Mouse (Mus musculus) forebrain, embryonic 10.5 days (tissue): Measurements from ENCODE around the gene Phex. TPM values are rescaled to one million over a fixed set of nuclear protein-coding genes. Genes with fewer than 3 reads are reported as not detected.

ENCODE experiments used
- DNase-seq: peaks from one replicate; pipeline ENCODE4 v3.0.0-alpha.2; 2017; ENCODE audit warnings: low spot score; ENCODE audit errors: extremely low spot score
- H3K27ac ChIP-seq: fragments of 300-500 bp; sonication (generic); 2 replicates; pipeline ENCODE4 v1.5.1; 2016; ENCODE audit warnings: mild to moderate bottlenecking
- H3K27me3 ChIP-seq: fragments of 300-500 bp; sonication (generic); 2 replicates; pipeline ENCODE4 v1.6.1; 2016; ENCODE audit warnings: mild to moderate bottlenecking; ENCODE audit not compliant: poor library complexity, severe bottlenecking
- H3K36me3 ChIP-seq: fragments of 300-500 bp; sonication (generic); replicated peaks from 2 replicates; pipeline ENCODE4 v1.6.1; 2016; ENCODE audit warnings: mild to moderate bottlenecking, moderate library complexity
- H3K4me1 ChIP-seq: fragments of 300-500 bp; sonication (generic); 2 replicates; pipeline ENCODE4 v1.6.1; 2016
- H3K4me3 ChIP-seq: fragments of 300-500 bp; sonication (generic); 2 replicates; pipeline ENCODE4 v1.5.1; 2016; ENCODE audit warnings: mild to moderate bottlenecking, moderate library complexity
- H3K9me3 ChIP-seq: fragments of 300-500 bp; sonication (generic); 2 replicates; pipeline ENCODE4 v1.6.1; 2016; ENCODE audit warnings: mild to moderate bottlenecking, moderate library complexity
- WGBS: fragments of 180-500 bp; shearing (Covaris S2); methylation state at CpG from one replicate; pipeline ENCODE4 v1.1.7; 2016; 5-methylcytosine and 5-hydroxymethylcytosine counted together
- microRNA-seq: library from miRNA; unstranded; fragments of <30 nt; microRNA quantifications from one replicate; pipeline ENCODE4, GENCODE M21; 2017
- polyA plus RNA-seq: library from polyadenylated mRNA; unstranded; fragments of >200 nt; fragmentation: Nextera tagmentation; extraction: Ambion mirVana; gene quantifications from 2 replicates; pipeline ENCODE4 v1.2.1, GENCODE M21; 2016

Phex gene
- polyA plus RNA-seq, 1 experiment from 2014 or later = 0.19 TPM

- peaks cover 14% of the 10 kb centered on the region; the same call in 1 of the 2 replicates for H3K27me3 ChIP-seq
- no peak for DNase-seq
- H3K36me3 ChIP-seq = no peaks in the 10 kb centered on the region
- no peak overlapping the region for H3K4me3 ChIP-seq
- H3K27ac ChIP-seq = no peak overlapping the region
- no peaks in the 10 kb centered on the region for H3K9me3 ChIP-seq
- no peaks in the 10 kb centered on the region for H3K4me1 ChIP-seq
- 75% methylated on average over 6 of the region's 6 CpGs for WGBS
These were observed 275.5 kb downstream of the Phex start for GRCm38 (mm10) chrX:157139601-157140000.

Small RNAs within 50 kb of the gene (microRNA-seq; reads per million reads assigned to microRNA genes)
- not detected for gene Gm23798

Other genes with a start within 250 kb of the Phex start
- 102 and 110 TPM in 2 replicates for gene Sms, start 77.0 kb upstream of the Phex start, polyA plus RNA-seq
- gene Yy2, start 153.7 kb upstream of the Phex start, polyA plus RNA-seq = 6.2 and 6.6 TPM in 2 replicates
- gene Mbtps2, start 183.4 kb upstream of the Phex start, polyA plus RNA-seq = 23.3 and 27.1 TPM in 2 replicates